Mouse (Mus musculus) stomach, postnatal 0 days (tissue): ENCODE data around the gene Cd300c. TPM values are rescaled to one million over a fixed set of nuclear protein-coding genes. Genes with fewer than 3 reads are reported as not detected.
"Not testable (repeated sequence)": the region's sequence is repeated elsewhere in the genome, so short reads cannot be mapped to it uniquely, and the experiment has no call there.

Experiments used
- ATAC-seq: fragments of 200-750 bp; cut with Nextera tagmentation; 2 replicates; pipeline ENCODE4 v1.8.0; 2017; ENCODE audit not compliant: low FRiP score, low TSS enrichment
- DNase-seq: peaks from one replicate; pipeline ENCODE4 v3.0.0-alpha.2; 2016; ENCODE audit warnings: low spot score
- H3K27ac ChIP-seq: fragments of 300-500 bp; sonication (generic); replicated peaks from 2 replicates; pipeline ENCODE4 v1.5.1; 2014; ENCODE audit warnings: mild to moderate bottlenecking, control low read depth
- H3K27me3 ChIP-seq: fragments of 300-500 bp; sonication (generic); 2 replicates; pipeline ENCODE4 v1.6.1; 2014; ENCODE audit warnings: low read length; ENCODE audit not compliant: control insufficient read depth, insufficient read depth
- H3K36me3 ChIP-seq: fragments of 300-500 bp; sonication (generic); 2 replicates; pipeline ENCODE4 v1.6.1; 2014; ENCODE audit warnings: low read length, mixed read lengths; ENCODE audit not compliant: control insufficient read depth, insufficient read depth
- H3K4me1 ChIP-seq: fragments of 300-500 bp; sonication (generic); replicated peaks from 2 replicates; pipeline ENCODE4 v1.6.1; 2014; ENCODE audit warnings: antibody characterized with exemption; ENCODE audit not compliant: control insufficient read depth, insufficient read depth
- H3K4me2 ChIP-seq: fragments of 300-500 bp; sonication (generic); replicated peaks from 2 replicates; pipeline ENCODE4 v1.6.1; 2014; ENCODE audit warnings: low read depth, mild to moderate bottlenecking, control low read depth, moderate library complexity
- H3K4me3 ChIP-seq: fragments of 300-500 bp; sonication (generic); 2 replicates; pipeline ENCODE4 v1.5.1; 2014; ENCODE audit warnings: low read depth, low read length, control low read depth
- H3K9ac ChIP-seq: fragments of 300-500 bp; sonication (generic); 2 replicates; pipeline ENCODE4 v1.6.1; 2014; ENCODE audit warnings: mild to moderate bottlenecking, low read length, control low read depth, mixed read lengths
- H3K9me3 ChIP-seq: fragments of 300-500 bp; sonication (generic); 2 replicates; pipeline ENCODE4 v1.6.1; 2016; ENCODE audit warnings: low read length; ENCODE audit not compliant: control insufficient read depth
- CTCF ChIP-seq: IDR thresholded peaks from 2 replicates; pipeline ENCODE4 v1.5.1; 2016; ENCODE audit warnings: antibody characterized with exemption, low read depth, mild to moderate bottlenecking, moderate library complexity
- EP300 ChIP-seq: optimal IDR thresholded peaks from 2 replicates; pipeline ENCODE3; 2016; ENCODE audit warnings: antibody characterized with exemption
- WGBS: fragments of 180-500 bp; shearing (Covaris S2); extraction: QIAGEN DNeasy Blood & Tissue Kit; methylation state at CpG from one replicate; pipeline ENCODE4 v1.1.7; 2014; 5-methylcytosine and 5-hydroxymethylcytosine counted together
- polyA plus RNA-seq: library from polyadenylated mRNA; unstranded; fragments of >200 nt; fragmentation: Nextera tagmentation; extraction: Ambion mirVana; gene quantifications from 2 replicates; pipeline ENCODE4 v1.2.1, GENCODE M21; 2015

The Cd300c gene
- not detected in 2 replicates for polyA plus RNA-seq

DNA sequence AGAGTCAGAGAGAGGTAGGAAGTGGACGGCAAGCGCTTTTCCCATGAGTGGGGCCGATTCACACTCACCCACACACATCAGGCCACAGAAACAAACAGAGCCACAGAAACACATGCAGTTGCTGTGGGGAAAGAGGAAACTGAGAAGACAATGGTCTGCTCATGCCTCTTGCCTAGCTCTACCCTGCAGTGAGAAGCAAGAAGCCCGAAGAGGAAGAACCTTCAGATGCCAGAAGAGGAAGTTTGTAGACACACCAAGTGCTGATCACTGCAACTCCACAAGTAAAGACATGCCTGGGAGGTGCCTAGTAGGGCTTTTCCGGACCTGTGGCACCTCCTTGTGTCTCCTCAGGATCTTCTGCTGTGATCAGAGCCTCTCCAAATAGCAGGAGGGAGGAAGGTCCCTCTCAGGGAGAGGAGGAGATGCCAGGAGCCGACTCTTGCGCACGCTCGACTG, at the start of gene Cd300c:
Gene Cd300c, minus strand, starts transcription at position 406 of the 456 bp plus-strand sequence.
- WGBS = 86% methylated on average over 9 of the region's 9 CpGs
- TF ChIP-seq CTCF (no peak), EP300 (no peak)
- no peaks in the 10 kb centered on the region for H3K27me3 ChIP-seq
- H3K4me2 ChIP-seq = no peak within 1 kb of the TSS
- H3K4me1 ChIP-seq = no peaks in the 10 kb centered on the region
- H3K27ac ChIP-seq = no peak within 1 kb of the TSS
- no peak within 1 kb of the TSS for H3K4me3 ChIP-seq
- no peaks in the 10 kb centered on the region for H3K9me3 ChIP-seq
- H3K36me3 ChIP-seq = no peaks in the 10 kb centered on the region
- DNase-seq = no peak
- no peak for ATAC-seq
- H3K9ac ChIP-seq = no peak within 1 kb of the TSS

DNA sequence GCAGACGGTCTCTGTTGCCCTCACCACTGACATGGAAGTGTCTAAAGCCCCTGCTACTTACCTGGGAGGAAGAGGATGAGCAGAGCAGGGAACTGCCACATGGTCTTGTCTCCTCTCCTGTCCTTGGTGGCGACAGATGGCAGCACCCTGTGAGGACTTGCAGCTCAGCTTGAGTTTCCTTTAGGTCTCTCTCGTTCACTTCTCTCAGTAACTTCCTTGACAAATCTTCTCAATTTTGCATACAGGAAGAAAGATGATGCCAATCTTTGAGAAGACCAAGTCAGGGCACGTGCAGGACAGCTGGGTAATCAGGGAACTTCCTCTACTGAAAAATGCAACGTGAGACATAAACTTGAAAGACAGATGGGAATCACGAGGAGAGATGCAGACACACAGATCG, 47.1 kb upstream of the Cd300c start, which contains the start of gene Cd300ld2:
Gene Cd300ld2, minus strand, starts transcription at position 101 of the 400 bp plus-strand sequence.
- not testable (repeated sequence) for H3K4me3 ChIP-seq, H3K36me3 ChIP-seq, ATAC-seq, DNase-seq, H3K4me2 ChIP-seq, H3K4me1 ChIP-seq, H3K9me3 ChIP-seq, H3K9ac ChIP-seq, H3K27ac ChIP-seq, H3K27me3 ChIP-seq
- no CpG with 5 or more reads among the region's 7 CpGs for WGBS

DNA sequence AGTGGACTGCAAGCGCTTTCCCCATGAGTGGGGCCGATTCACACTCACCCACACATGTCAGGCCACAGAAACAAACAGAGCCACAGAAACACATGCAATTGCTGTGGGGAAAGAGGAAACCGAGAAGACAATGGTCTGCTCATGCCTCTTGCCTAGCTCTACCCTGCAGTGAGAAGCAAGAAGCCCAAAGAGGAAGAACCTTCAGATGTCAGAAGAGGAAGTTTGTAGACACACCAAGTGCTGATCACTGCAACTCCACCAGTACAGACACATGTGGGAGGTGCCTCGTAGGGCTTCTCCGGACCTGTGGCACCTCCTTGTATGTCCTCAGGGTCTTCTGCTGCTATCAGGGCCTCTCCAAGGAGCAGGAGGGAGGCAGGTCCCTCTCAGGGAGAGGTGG, 35.1 kb upstream of the Cd300c start:
- WGBS = 89% methylated on average over 5 of the region's 5 CpGs
- no peak overlapping the region for H3K4me3 ChIP-seq
- H3K4me2 ChIP-seq = no peak overlapping the region
- no peak overlapping the region for H3K9ac ChIP-seq
- no peaks in the 10 kb centered on the region for H3K4me1 ChIP-seq
- no peak overlapping the region for H3K27ac ChIP-seq
- H3K27me3 ChIP-seq = no peaks in the 10 kb centered on the region
- H3K36me3 ChIP-seq = no peaks in the 10 kb centered on the region
- DNase-seq (no peak), ATAC-seq (no peak)
- no peak for TF ChIP-seq CTCF
- TF ChIP-seq EP300 = no peak
- H3K9me3 ChIP-seq = no peaks in the 10 kb centered on the region

DNA sequence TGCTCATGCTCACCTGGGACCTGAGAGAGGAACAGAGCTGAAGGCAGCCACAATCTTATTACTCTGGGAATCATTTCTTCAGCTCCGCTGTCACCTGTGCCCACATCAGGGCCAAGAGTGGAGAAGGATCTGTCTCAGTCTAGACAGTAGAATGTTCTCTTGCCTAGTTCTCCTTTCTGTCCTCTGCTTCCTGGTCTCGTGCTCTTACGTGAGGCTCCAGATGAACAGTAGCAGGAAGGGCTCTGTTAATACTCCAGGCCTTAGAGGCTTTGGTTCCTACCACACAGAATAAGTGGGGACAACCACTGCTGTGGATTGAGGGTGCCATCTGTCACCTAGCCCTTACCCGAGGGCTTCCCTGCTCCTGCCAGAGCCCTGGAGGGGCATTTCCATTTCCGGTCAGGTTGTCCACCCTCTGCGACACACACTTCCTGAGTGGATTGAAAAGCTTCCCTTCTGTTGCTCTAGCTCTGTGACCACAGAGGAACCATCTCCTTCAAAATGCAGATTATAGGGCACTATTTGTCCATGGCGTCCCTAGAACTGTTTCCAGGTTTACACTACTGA, 32.6 kb upstream of the Cd300c start, which contains the start of gene Cd300c2:
Gene Cd300c2, minus strand, starts transcription at position 407 of the 567 bp plus-strand sequence.
- no peak for DNase-seq

DNA sequence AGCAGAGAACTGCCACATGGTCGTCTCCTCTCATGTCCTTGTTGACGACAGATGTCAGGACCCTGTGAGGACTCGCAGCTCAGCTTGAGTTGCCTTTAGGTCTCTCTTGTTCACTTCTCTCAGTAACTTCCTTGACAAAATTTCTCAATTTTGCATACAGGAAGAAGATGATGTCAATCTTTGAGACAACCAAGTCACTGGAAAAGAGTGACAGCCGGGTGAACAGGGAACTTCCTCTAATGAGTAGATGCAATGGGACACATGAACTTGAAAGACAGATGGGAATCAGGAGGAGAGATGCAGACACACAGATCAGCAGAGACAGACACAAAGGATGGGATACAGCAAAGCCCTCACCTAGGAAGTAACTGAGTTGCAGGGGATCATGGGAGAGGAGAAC, 20.8 kb upstream of the Cd300c start, which contains the start of gene Cd300ld:
Gene Cd300ld, minus strand, starts transcription at position 130 of the 400 bp plus-strand sequence.
- no peak for TF ChIP-seq EP300
- TF ChIP-seq CTCF = no peak
- ATAC-seq (no peak), DNase-seq (no peak)
- Histone ChIP-seq H3K9me3 (no peaks in the 10 kb centered on the region), H3K9ac (no peak within 1 kb of the TSS), H3K36me3 (no peaks in the 10 kb centered on the region), H3K4me2 (no peak within 1 kb of the TSS), H3K4me1 (no peaks in the 10 kb centered on the region), H3K27ac (no peak within 1 kb of the TSS), H3K4me3 (no peak within 1 kb of the TSS), H3K27me3 (no peaks in the 10 kb centered on the region)
- 68% methylated on average over 4 of the region's 4 CpGs for WGBS

More for the DNA sequence above, 32.6 kb upstream of the Cd300c start, which contains the start of gene Cd300c2:
- ATAC-seq = no peak
- Histone ChIP-seq H3K4me1 (no peaks in the 10 kb centered on the region), H3K4me2 (no peak within 1 kb of the TSS), H3K9me3 (no peaks in the 10 kb centered on the region), H3K4me3 (no peak within 1 kb of the TSS), H3K27ac (no peak within 1 kb of the TSS), H3K9ac (no peak within 1 kb of the TSS), H3K27me3 (no peaks in the 10 kb centered on the region), H3K36me3 (no peaks in the 10 kb centered on the region)
- no peak for TF ChIP-seq CTCF
- TF ChIP-seq EP300 = no peak
- WGBS = 70% methylated on average over 7 of the region's 7 CpGs

DNA sequence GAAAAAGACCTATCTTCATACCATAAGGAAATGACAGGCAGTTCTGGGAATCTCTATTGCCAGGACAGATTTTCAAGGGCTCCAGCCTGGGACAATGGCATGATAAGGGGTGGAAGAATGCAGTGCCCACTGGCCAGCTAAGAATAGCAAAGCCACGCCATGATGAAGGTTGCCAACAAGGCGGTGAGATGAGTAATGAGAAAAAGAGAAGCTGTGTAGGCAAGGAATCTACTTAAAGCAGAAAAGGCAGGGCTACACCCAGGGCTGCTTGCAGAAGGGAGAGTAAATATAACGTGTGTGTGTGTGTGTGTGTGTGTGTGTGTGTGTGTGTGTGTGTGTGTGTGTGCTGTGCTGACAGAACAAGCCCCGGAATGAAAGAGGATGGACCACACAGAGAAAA, 12.9 kb upstream of the Cd300c start:
- Histone ChIP-seq H3K4me3 (no peak overlapping the region), H3K27ac (no peak overlapping the region), H3K4me2 (no peak overlapping the region), H3K36me3 (no peaks in the 10 kb centered on the region), H3K9ac (no peak overlapping the region), H3K4me1 (no peaks in the 10 kb centered on the region), H3K9me3 (no peaks in the 10 kb centered on the region), H3K27me3 (no peaks in the 10 kb centered on the region)
- WGBS = 45% methylated on average over 4 of the region's 4 CpGs
- TF ChIP-seq CTCF (no peak), EP300 (no peak)
- ATAC-seq (no peak), DNase-seq (no peak)
